Mouse (Mus musculus): ENCODE measurements around the gene Prss57. TPM values are rescaled to one million over a fixed set of nuclear protein-coding genes. Genes with fewer than 3 reads are reported as not detected.

Prss57 gene
- polyA plus RNA-seq, 1 experiment: 0.11 TPM

DNA sequence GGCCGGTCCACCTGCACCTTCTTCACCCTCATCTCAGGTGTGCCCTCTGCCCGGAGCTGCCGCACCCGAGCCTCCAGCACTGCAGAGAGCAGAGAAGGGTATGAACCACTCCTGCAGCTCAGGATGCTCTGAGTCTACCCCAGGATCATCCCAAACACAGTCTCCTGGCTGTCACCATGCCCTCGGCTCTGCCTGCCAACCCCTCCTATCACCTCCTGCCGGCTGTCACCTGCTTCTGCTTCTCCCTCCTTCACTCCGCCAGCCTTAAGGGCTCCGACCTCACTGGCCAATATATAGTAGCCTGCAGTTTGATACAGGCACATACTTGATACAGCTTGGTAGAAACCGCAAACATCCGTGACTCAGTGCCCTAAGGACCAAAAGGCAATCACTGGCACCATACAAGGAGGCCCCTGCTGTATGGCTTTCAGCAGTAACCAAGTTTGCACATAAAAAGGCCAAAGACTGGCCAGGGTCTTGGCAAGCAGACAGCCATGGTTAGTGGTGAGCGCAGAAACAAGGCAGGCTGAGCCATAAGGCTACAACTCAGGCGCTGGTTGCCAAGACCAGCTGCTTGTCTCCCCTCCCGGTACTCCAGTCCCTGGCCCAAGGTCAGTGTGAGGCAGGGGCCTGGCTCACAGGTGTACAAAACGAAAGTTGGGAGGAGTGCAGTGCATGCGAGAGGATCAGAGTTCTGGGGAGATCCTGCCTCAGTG is 47.0 kb downstream of the Prss57 start:
- peaks cover 4% of the 10 kb centered on the region for H3K4me1 ChIP-seq (ENCODE audit: control insufficient read depth, insufficient read depth, low read length)
- H3K27me3 ChIP-seq (ENCODE audit: control insufficient read depth, insufficient read depth, low read length): no peaks in the 10 kb centered on the region
- no peaks in the 10 kb centered on the region; the same call in none of the 2 replicates for H3K36me3 ChIP-seq (ENCODE audit: control insufficient read depth, insufficient read depth, low read length)
- no peak overlapping the region for H3K27ac ChIP-seq (ENCODE audit: control insufficient read depth, insufficient read depth, low read depth, low read length)
- H3K4me3 ChIP-seq (ENCODE audit: control insufficient read depth, low read depth, low read length): no peak overlapping the region
- no peak for TF ChIP-seq POLR2A (IDR thresholded peaks at IDR 0.05; ENCODE audit: control insufficient read depth, low read depth, low read length)
- TF ChIP-seq CTCF (IDR thresholded peaks at IDR 0.05; ENCODE audit: control insufficient read depth, insufficient read depth, insufficient replicate concordance, low read depth, low read length): no peak

- Histone ChIP-seq H3K4me3 (ENCODE audit: control insufficient read depth, low read depth, low read length) (no peak overlapping the region), H3K36me3 (ENCODE audit: control insufficient read depth, insufficient read depth, low read length) (no peaks in the 10 kb centered on the region; the same call in none of the 2 replicates), H3K4me1 (ENCODE audit: control insufficient read depth, insufficient read depth, low read length) (peaks cover 5% of the 10 kb centered on the region), H3K27me3 (ENCODE audit: control insufficient read depth, insufficient read depth, low read length) (no peaks in the 10 kb centered on the region), H3K27ac (ENCODE audit: control insufficient read depth, insufficient read depth, low read depth, low read length) (no peak overlapping the region)
- TF ChIP-seq CTCF (IDR thresholded peaks at IDR 0.05; ENCODE audit: control insufficient read depth, insufficient read depth, insufficient replicate concordance, low read depth, low read length) (no peak), POLR2A (IDR thresholded peaks at IDR 0.05; ENCODE audit: control insufficient read depth, low read depth, low read length) (no peak)
Measured at GRCm38 (mm10) chr10:79743161-79743560, 47.6 kb downstream of the Prss57 start.

DNA sequence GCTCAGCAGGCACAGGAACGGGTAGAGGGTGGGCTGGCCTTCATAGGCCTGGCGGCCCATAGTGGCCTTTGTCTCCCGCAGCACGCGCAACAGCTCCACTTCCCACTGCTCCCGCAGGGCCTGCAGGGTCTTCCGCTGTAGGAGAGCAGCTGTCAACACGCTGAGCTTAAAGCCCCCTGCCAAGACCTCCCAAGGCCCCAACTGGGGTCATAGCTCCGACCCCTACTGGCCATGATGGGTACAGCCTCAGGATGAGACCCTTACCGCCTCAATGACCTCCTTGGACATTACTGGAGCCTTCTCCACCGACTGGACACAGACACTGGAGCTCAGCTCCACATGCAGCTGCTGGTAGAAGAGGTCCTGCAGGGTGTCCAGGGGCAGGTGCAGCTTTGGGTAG is 49.9 kb downstream of the Prss57 start:
- no peak overlapping the region for H3K27ac ChIP-seq (ENCODE audit: control insufficient read depth, insufficient read depth, low read depth, low read length)
- H3K4me3 ChIP-seq (ENCODE audit: control insufficient read depth, low read depth, low read length): no peak overlapping the region
- no peaks in the 10 kb centered on the region; the same call in none of the 2 replicates for H3K36me3 ChIP-seq (ENCODE audit: control insufficient read depth, insufficient read depth, low read length)
- H3K4me1 ChIP-seq (ENCODE audit: control insufficient read depth, insufficient read depth, low read length): peaks cover 16% of the 10 kb centered on the region
- H3K27me3 ChIP-seq (ENCODE audit: control insufficient read depth, insufficient read depth, low read length): no peaks in the 10 kb centered on the region
- TF ChIP-seq POLR2A (IDR thresholded peaks at IDR 0.05; ENCODE audit: control insufficient read depth, low read depth, low read length) (no peak), CTCF (IDR thresholded peaks at IDR 0.05; ENCODE audit: control insufficient read depth, insufficient read depth, insufficient replicate concordance, low read depth, low read length) (0 out of 2 replicates have a peak, but pooled peaks have one; percentile 4)

- TF ChIP-seq CTCF (IDR thresholded peaks at IDR 0.05; ENCODE audit: control insufficient read depth, insufficient read depth, insufficient replicate concordance, low read depth, low read length) (no peak), POLR2A (IDR thresholded peaks at IDR 0.05; ENCODE audit: control insufficient read depth, low read depth, low read length) (no peak)
- Histone ChIP-seq H3K36me3 (ENCODE audit: control insufficient read depth, insufficient read depth, low read length) (no peaks in the 10 kb centered on the region; the same call in none of the 2 replicates), H3K4me1 (ENCODE audit: control insufficient read depth, insufficient read depth, low read length) (peaks cover 23% of the 10 kb centered on the region), H3K27ac (ENCODE audit: control insufficient read depth, insufficient read depth, low read depth, low read length) (no peak overlapping the region), H3K27me3 (ENCODE audit: control insufficient read depth, insufficient read depth, low read length) (no peaks in the 10 kb centered on the region), H3K4me3 (ENCODE audit: control insufficient read depth, low read depth, low read length) (no peak overlapping the region)
Measured at GRCm38 (mm10) chr10:79739234-79739633, 51.5 kb downstream of the Prss57 start.

GRCm38 (mm10) chr10:79738259-79738658 is 52.5 kb downstream of the Prss57 start:
- H3K36me3 ChIP-seq (ENCODE audit: control insufficient read depth, insufficient read depth, low read length): no peaks in the 10 kb centered on the region; the same call in none of the 2 replicates
- H3K4me3 ChIP-seq (ENCODE audit: control insufficient read depth, low read depth, low read length): no peak overlapping the region
- no peaks in the 10 kb centered on the region for H3K27me3 ChIP-seq (ENCODE audit: control insufficient read depth, insufficient read depth, low read length)
- H3K4me1 ChIP-seq (ENCODE audit: control insufficient read depth, insufficient read depth, low read length): peaks cover 23% of the 10 kb centered on the region
- TF ChIP-seq CTCF (IDR thresholded peaks at IDR 0.05; ENCODE audit: control insufficient read depth, insufficient read depth, insufficient replicate concordance, low read depth, low read length): peak; percentile 66; the same call in 1 of the 2 replicates
- no peak for TF ChIP-seq POLR2A (IDR thresholded peaks at IDR 0.05; ENCODE audit: control insufficient read depth, low read depth, low read length)
- no peak overlapping the region for H3K27ac ChIP-seq (ENCODE audit: control insufficient read depth, insufficient read depth, low read depth, low read length)

DNA sequence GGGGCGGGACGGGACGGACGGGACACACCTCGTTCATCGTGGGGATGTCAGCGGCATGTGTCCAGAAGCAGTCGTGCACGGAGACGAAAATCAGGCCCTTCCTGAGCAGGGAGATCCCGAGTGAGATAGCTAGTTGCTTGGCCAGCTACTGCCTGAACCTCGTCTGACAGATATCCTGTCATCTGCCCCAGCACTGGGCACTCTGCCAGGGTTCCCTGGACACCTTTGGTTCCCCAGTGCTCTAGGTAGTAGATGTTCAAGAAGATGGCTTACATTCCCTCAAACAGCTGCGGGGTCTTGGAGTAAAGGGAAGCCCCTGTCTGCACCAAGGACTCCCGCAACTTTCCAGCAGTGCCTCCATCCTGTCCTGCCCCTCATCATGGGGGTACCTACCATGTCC is 54.1 kb downstream of the Prss57 start:
- no peak overlapping the region for H3K27ac ChIP-seq (ENCODE audit: control insufficient read depth, insufficient read depth, low read depth, low read length)
- H3K4me3 ChIP-seq (ENCODE audit: control insufficient read depth, low read depth, low read length): no peak overlapping the region
- TF ChIP-seq CTCF (IDR thresholded peaks at IDR 0.05; ENCODE audit: control insufficient read depth, insufficient read depth, insufficient replicate concordance, low read depth, low read length) (no peak), POLR2A (IDR thresholded peaks at IDR 0.05; ENCODE audit: control insufficient read depth, low read depth, low read length) (no peak)
- no peaks in the 10 kb centered on the region for H3K27me3 ChIP-seq (ENCODE audit: control insufficient read depth, insufficient read depth, low read length)
- peaks cover 23% of the 10 kb centered on the region for H3K4me1 ChIP-seq (ENCODE audit: control insufficient read depth, insufficient read depth, low read length)
- no peaks in the 10 kb centered on the region; the same call in none of the 2 replicates for H3K36me3 ChIP-seq (ENCODE audit: control insufficient read depth, insufficient read depth, low read length)

GRCm38 (mm10) chr10:79735361-79735760 is 55.4 kb downstream of the Prss57 start:
- no peaks in the 10 kb centered on the region for H3K36me3 ChIP-seq (ENCODE audit: control insufficient read depth, insufficient read depth, low read length)
- H3K4me3 ChIP-seq (ENCODE audit: control insufficient read depth, low read depth, low read length): peak overlapping the region; percentile 33

More at GRCm38 (mm10) chr10:79735361-79735760, 55.4 kb downstream of the Prss57 start:
- H3K27me3 ChIP-seq (ENCODE audit: control insufficient read depth, insufficient read depth, low read length): no peaks in the 10 kb centered on the region
- TF ChIP-seq POLR2A (IDR thresholded peaks at IDR 0.05; ENCODE audit: control insufficient read depth, low read depth, low read length) (no peak), CTCF (IDR thresholded peaks at IDR 0.05; ENCODE audit: control insufficient read depth, insufficient read depth, insufficient replicate concordance, low read depth, low read length) (no peak)
- H3K27ac ChIP-seq (ENCODE audit: control insufficient read depth, insufficient read depth, low read depth, low read length): no peak overlapping the region
- H3K4me1 ChIP-seq (ENCODE audit: control insufficient read depth, insufficient read depth, low read length): peaks cover 23% of the 10 kb centered on the region

Measured in testis, adult 2 months (tissue).